Mouse (Mus musculus): Measurements from ENCODE around the gene Tex9.

DNA sequence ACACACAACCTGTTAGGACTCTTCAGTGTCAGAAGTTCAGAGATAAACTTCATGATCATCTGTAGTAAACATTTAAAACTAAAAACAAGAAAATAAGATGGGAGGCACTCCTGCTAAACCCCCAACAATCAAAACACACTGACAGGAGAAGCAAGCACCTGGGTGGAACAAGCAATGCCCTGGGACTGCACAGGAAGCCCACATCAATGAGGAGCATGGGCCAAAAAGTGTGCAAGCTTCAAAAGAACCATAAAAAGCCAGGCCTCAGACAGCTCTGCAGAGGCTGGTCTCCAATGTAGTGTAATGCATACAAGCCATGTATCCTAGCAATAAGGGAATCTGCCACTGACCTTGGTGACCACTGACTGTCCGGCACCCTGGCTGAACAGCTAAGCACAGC, 12.7 kb downstream of the Tex9 start:
- TF ChIP-seq CTCF (IDR thresholded peaks at IDR 0.05) (no peak), POLR2A (IDR thresholded peaks at IDR 0.05; ENCODE audit: insufficient read depth, low read depth, low read length) (no peak), EP300 (IDR thresholded peaks at IDR 0.05; ENCODE audit: insufficient read depth, low read depth, low read length) (no peak)

Measured in heart, adult 2 months (tissue).